Mouse (Mus musculus) heart, postnatal 0 days (tissue): ENCODE results near the gene Dync2li1.

Experiments
- CTCF ChIP-seq: IDR thresholded peaks from 2 replicates; pipeline ENCODE4 v1.5.1; 2016; ENCODE audit warnings: antibody characterized with exemption, control low read depth, low read depth
- EP300 ChIP-seq: IDR thresholded peaks from 2 replicates; pipeline ENCODE4 v1.6.1; 2016; ENCODE audit warnings: antibody characterized with exemption, low read depth

DNA sequence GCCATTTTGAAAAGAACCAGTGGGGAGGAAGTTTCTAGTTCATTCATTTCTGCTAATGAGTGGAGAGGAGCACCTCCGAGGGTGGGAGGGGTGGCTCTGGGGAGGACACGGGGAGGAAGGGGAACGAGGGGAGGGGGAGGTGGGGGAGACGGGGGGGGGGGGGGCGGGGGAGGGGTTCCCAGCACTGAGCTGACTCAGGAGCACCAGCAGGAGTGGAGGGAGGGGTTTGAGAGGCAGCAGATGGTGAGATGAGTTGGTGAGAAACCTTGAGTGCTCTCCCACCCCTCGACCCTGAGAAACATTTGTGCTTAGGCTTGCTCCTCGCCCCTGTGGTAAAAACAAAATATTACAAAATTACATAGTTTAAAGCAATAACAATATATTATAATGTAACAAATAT, 19.6 kb downstream of the Dync2li1 start:
- TF ChIP-seq CTCF, result no peak
- no peak for TF ChIP-seq EP300
